ENCODE assay signal across 26 mouse cellular contexts in the genomic region with DNA sequence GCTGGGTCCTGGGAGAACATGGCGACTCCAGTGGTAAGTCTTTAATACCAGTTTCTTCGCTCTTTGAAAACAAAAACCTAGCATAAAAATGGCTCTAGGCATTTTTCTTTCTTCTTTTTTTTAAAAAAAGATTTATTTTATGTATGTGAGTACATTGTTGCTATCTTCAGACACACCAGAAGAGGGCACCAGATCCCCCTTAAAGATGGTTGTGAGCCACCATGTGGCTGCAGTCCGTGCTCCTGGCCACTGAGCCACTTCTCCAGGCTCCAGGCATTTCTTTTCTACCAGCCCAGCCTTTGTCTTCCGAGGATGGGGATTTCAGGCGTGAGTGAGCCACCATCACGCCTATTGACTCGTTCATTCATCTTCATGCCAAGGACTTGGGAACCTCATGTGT. TPM values are rescaled to one million over a fixed set of nuclear protein-coding genes. Genes with fewer than 3 reads are reported as not detected.
DNase-seq lines count a peak whose midpoint lies in the region; ATAC-seq and TF ChIP-seq lines count a peak whose summit lies in the region.
"Had no signal": no experiment of that assay in that cellular context is flagged by ENCODE, and none has a peak within 500 bp of the region (broad histone marks: within the 10 kb centered on the region; RNA-seq: fewer than 3 reads in every experiment).

No protein-coding gene starts in this region.

- peak overlapping the region; percentile 12; the same call in 1 of the 2 replicates for H3K27ac ChIP-seq in gastrocnemius, adult 2 months
- H3K27ac ChIP-seq in kidney, postnatal 0 days, result no peak overlapping the region
- H3K27ac ChIP-seq in kidney, embryonic 16.5 days (ENCODE audit: low read length), result no peak overlapping the region
- no peak overlapping the region for H3K27ac ChIP-seq in midbrain, postnatal 0 days (ENCODE audit: low read depth, low read length)
- no peak overlapping the region for H3K27ac ChIP-seq in midbrain, embryonic 14.5 days (replicated peaks; ENCODE audit: low read depth, low read length)
- H3K27ac ChIP-seq: forebrain, embryonic 10.5 days; kidney, embryonic 15.5 days; limb, embryonic 13.5 days; midbrain, embryonic 15.5 days; stomach, embryonic 15.5 days had no signal

- 82% methylated on average over 7 of the region's 7 CpGs for WGBS in kidney, postnatal 0 days
- 88% methylated on average over 7 of the region's 7 CpGs for WGBS in kidney, embryonic 16.5 days
- 55% methylated on average over 7 of the region's 7 CpGs for WGBS in midbrain, postnatal 0 days
- WGBS in midbrain, embryonic 14.5 days, result 48% methylated on average over 7 of the region's 7 CpGs

- no peak for ATAC-seq in kidney, postnatal 0 days (replicated peaks; ENCODE audit: low FRiP score, low read depth)
- ATAC-seq in kidney, embryonic 16.5 days (ENCODE audit: low FRiP score, low TSS enrichment), result no peak
- ATAC-seq in midbrain, postnatal 0 days (ENCODE audit: low FRiP score), result no peak
- no peak for ATAC-seq in midbrain, embryonic 14.5 days (ENCODE audit: low FRiP score, low TSS enrichment)
- ATAC-seq: inflammation-experienced regulatory T-cells, adult 6 months; midbrain, embryonic 15.5 days had no signal

- no peak overlapping the region for H3K9ac ChIP-seq in kidney, postnatal 0 days (ENCODE audit: low read depth, low read length)
- H3K9ac ChIP-seq in kidney, embryonic 16.5 days (replicated peaks; ENCODE audit: low read length), result no peak overlapping the region
- H3K9ac ChIP-seq in midbrain, postnatal 0 days (replicated peaks; ENCODE audit: low read length, poor library complexity, severe bottlenecking), result no peak overlapping the region
- H3K9ac ChIP-seq in midbrain, embryonic 14.5 days (replicated peaks; ENCODE audit: low read length), result no peak overlapping the region
- H3K9ac ChIP-seq: kidney, embryonic 15.5 days; limb, embryonic 13.5 days; midbrain, embryonic 15.5 days; stomach, embryonic 15.5 days had no signal

- H3K27me3 ChIP-seq in kidney, postnatal 0 days (ENCODE audit: insufficient read depth, low read length), result no peaks in the 10 kb centered on the region
- H3K27me3 ChIP-seq in kidney, embryonic 16.5 days (ENCODE audit: insufficient read depth, low read length), result no peaks in the 10 kb centered on the region
- H3K27me3 ChIP-seq in midbrain, postnatal 0 days (ENCODE audit: insufficient read depth, low read length), result no peaks in the 10 kb centered on the region
- H3K27me3 ChIP-seq in midbrain, embryonic 14.5 days (ENCODE audit: control insufficient read depth, insufficient read depth, low read length), result no peaks in the 10 kb centered on the region
- H3K27me3 ChIP-seq: kidney, embryonic 15.5 days; limb, embryonic 13.5 days; midbrain, embryonic 15.5 days; stomach, embryonic 15.5 days had no signal

- intact Hi-C loops in gastrocnemius, adult 2 months (cut with DNase I), result loop anchor here (5.0 kb wide), 2 partner anchors 34 to 66 kb away; a partner anchor contains a TSS
- intact Hi-C loops in left cerebral cortex, postnatal 14 days (cut with DNase I), result no loop called here

- no peak overlapping the region for H3K4me2 ChIP-seq in kidney, postnatal 0 days (ENCODE audit: low read length)
- no peak overlapping the region for H3K4me2 ChIP-seq in kidney, embryonic 16.5 days (replicated peaks; ENCODE audit: low read depth, low read length)
- no peak overlapping the region for H3K4me2 ChIP-seq in midbrain, postnatal 0 days (ENCODE audit: low read depth, low read length, poor library complexity, severe bottlenecking)
- H3K4me2 ChIP-seq in midbrain, embryonic 14.5 days (ENCODE audit: low read length), result no peak overlapping the region
- H3K4me2 ChIP-seq: kidney, embryonic 15.5 days; limb, embryonic 13.5 days; midbrain, embryonic 15.5 days; stomach, embryonic 15.5 days had no signal

- no peak for DNase-seq in gastrocnemius, adult 2 months
- no peak for DNase-seq in gastrocnemius, adult 8-10 months (ENCODE audit: low spot score in 2 of 2)
- no peak for DNase-seq in kidney, postnatal 0 days (ENCODE audit: low spot score)
- peak; percentile 18 for DNase-seq in midbrain, postnatal 0 days (ENCODE audit: low spot score)
- DNase-seq in midbrain, embryonic 14.5 days, result no peak
- DNase-seq in retina, embryonic 14.5 days (ENCODE audit: low spot score), result peak; percentile 38
- DNase-seq in left cerebral cortex, postnatal 14 days (ENCODE audit: low spot score in 2 of 2), result no peak
- DNase-seq: adrenal gland, adult 2 months; B cell, adult 2 months; cerebellum, adult 11 months; cerebellum, postnatal 36 days; gastrocnemius, postnatal 25 days; heart, postnatal 14 days; lung, adult 18-20 months; thymus, postnatal 14 days had no signal

- H3K4me1 ChIP-seq in kidney, postnatal 0 days (replicated peaks; ENCODE audit: insufficient read depth, low read length), result peaks cover 10% of the 10 kb centered on the region
- H3K4me1 ChIP-seq in kidney, embryonic 16.5 days (ENCODE audit: insufficient read depth, low read length), result peaks cover 12% of the 10 kb centered on the region
- no peaks in the 10 kb centered on the region for H3K4me1 ChIP-seq in midbrain, postnatal 0 days (ENCODE audit: insufficient read depth, low read length)
- 0 out of 2 replicates have a peak, but pooled peaks cover 11% of the 10 kb centered on the region for H3K4me1 ChIP-seq in midbrain, embryonic 14.5 days (ENCODE audit: control insufficient read depth, insufficient read depth, low read length)
- H3K4me1 ChIP-seq: stomach, embryonic 15.5 days had no signal

- H3K36me3 ChIP-seq in kidney, postnatal 0 days (ENCODE audit: insufficient read depth, low read length), result peaks cover 68% of the 10 kb centered on the region
- H3K36me3 ChIP-seq in kidney, embryonic 16.5 days (ENCODE audit: insufficient read depth, low read length), result peaks cover 80% of the 10 kb centered on the region
- H3K36me3 ChIP-seq in midbrain, postnatal 0 days (ENCODE audit: insufficient read depth, low read length), result peaks cover 51% of the 10 kb centered on the region
- peaks cover 46% of the 10 kb centered on the region for H3K36me3 ChIP-seq in midbrain, embryonic 14.5 days (ENCODE audit: control insufficient read depth, insufficient read depth, low read length)

- no peaks in the 10 kb centered on the region for H3K9me3 ChIP-seq in kidney, postnatal 0 days (replicated peaks; ENCODE audit: low read length)
- no peaks in the 10 kb centered on the region for H3K9me3 ChIP-seq in kidney, embryonic 16.5 days (ENCODE audit: low read length)
- H3K9me3 ChIP-seq in midbrain, postnatal 0 days (ENCODE audit: low read length), result no peaks in the 10 kb centered on the region
- no peaks in the 10 kb centered on the region for H3K9me3 ChIP-seq in midbrain, embryonic 14.5 days (ENCODE audit: control insufficient read depth, low read length)
- H3K9me3 ChIP-seq: forebrain, embryonic 10.5 days; kidney, embryonic 15.5 days; limb, embryonic 13.5 days; midbrain, embryonic 15.5 days; stomach, embryonic 15.5 days had no signal

- TF ChIP-seq CTCF in gastrocnemius, adult 2 months (IDR thresholded peaks at IDR 0.05), result peak; percentile 53
- 0 out of 2 replicates have a peak, but pooled peaks have one; percentile 25 for TF ChIP-seq CTCF in kidney, postnatal 0 days (IDR thresholded peaks at IDR 0.05; ENCODE audit: low read depth)
- peak; percentile 26 for TF ChIP-seq CTCF in midbrain, postnatal 0 days (IDR thresholded peaks at IDR 0.05)

- peak overlapping the region; percentile 98 for H3K4me3 ChIP-seq in gastrocnemius, adult 2 months
- H3K4me3 ChIP-seq in kidney, postnatal 0 days (replicated peaks; ENCODE audit: low read depth, low read length), result no peak overlapping the region
- no peak overlapping the region for H3K4me3 ChIP-seq in kidney, embryonic 16.5 days (ENCODE audit: low read length)
- no peak overlapping the region for H3K4me3 ChIP-seq in midbrain, postnatal 0 days (ENCODE audit: low read depth, low read length)
- H3K4me3 ChIP-seq in midbrain, embryonic 14.5 days (replicated peaks; ENCODE audit: low read depth, low read length), result no peak overlapping the region
- H3K4me3 ChIP-seq: forebrain, embryonic 10.5 days; kidney, embryonic 15.5 days; limb, embryonic 13.5 days; midbrain, embryonic 15.5 days; stomach, embryonic 15.5 days had no signal

RNA-seq across cellular contexts. Expression of a gene that starts 9.8 kb away (rescaled TPM):
- total RNA-seq in gastrocnemius, adult 2 months (2021), result 1,000 to 10,000 TPM; 2,441 to 2,897 TPM
- 1,000 to 10,000 TPM; 2,911 to 3,222 (median 3,007) TPM for total RNA-seq in gastrocnemius, adult 8-10 months (2022)
- 890 and 943 TPM in 2 replicates for polyA plus RNA-seq in kidney, postnatal 0 days (2015; fragmentation: Nextera tagmentation; extraction: Ambion mirVana)
- 1,802 and 1,946 TPM in 2 replicates for polyA plus RNA-seq in kidney, embryonic 16.5 days (2015; fragmentation: Nextera tagmentation; extraction: Ambion mirVana)
- 341 and 345 TPM in 2 replicates for total RNA-seq in midbrain, postnatal 0 days (2014; rRNA removed)
- polyA plus RNA-seq in midbrain, postnatal 0 days (2015; fragmentation: Nextera tagmentation; extraction: Ambion mirVana), result 604 and 701 TPM in 2 replicates
- polyA plus RNA-seq in midbrain, embryonic 14.5 days (2014; fragmentation: Nextera tagmentation; extraction: Ambion mirVana), result 423 and 442 TPM in 2 replicates
- 100 to 1,000 TPM; 497 to 507 TPM for total RNA-seq in left cerebral cortex, postnatal 14 days (2021)

RNA-seq across cellular contexts. Expression of a gene that starts 10.0 kb away (rescaled TPM):
- total RNA-seq in gastrocnemius, adult 2 months (2021), result not detected
- total RNA-seq in gastrocnemius, adult 8-10 months (2022), result not detected
- not detected in 2 replicates for polyA plus RNA-seq in kidney, postnatal 0 days (2015; fragmentation: Nextera tagmentation; extraction: Ambion mirVana)
- polyA plus RNA-seq in kidney, embryonic 16.5 days (2015; fragmentation: Nextera tagmentation; extraction: Ambion mirVana), result 0.17 TPM in 1 of 2 replicates, not detected in the other
- not detected in 2 replicates for total RNA-seq in midbrain, postnatal 0 days (2014; rRNA removed)
- 0.22 and 0.32 TPM in 2 replicates for polyA plus RNA-seq in midbrain, postnatal 0 days (2015; fragmentation: Nextera tagmentation; extraction: Ambion mirVana)
- polyA plus RNA-seq in midbrain, embryonic 14.5 days (2014; fragmentation: Nextera tagmentation; extraction: Ambion mirVana), result 0.20 and 0.50 TPM in 2 replicates
- total RNA-seq in left cerebral cortex, postnatal 14 days (2021), result not detected
- total RNA-seq: adrenal gland, adult 2 months; gastrocnemius, postnatal 25 days; heart, postnatal 14 days; layer of hippocampus, adult 8-10 months; left cerebral cortex, adult 8-10 months had no signal
- polyA plus RNA-seq: adrenal gland, adult 2 months; frontal cortex, adult 2 months; inflammation-experienced regulatory T-cells, adult 6 months; limb, embryonic 13.5 days; spleen, adult 2 months had no signal

RNA-seq across cellular contexts. Expression of a gene that starts 55.1 kb away (rescaled TPM):
- 10 to 100 TPM; 17.7 to 18.6 TPM for total RNA-seq in gastrocnemius, adult 2 months (2021)
- total RNA-seq in gastrocnemius, adult 8-10 months (2022), result 10 to 100 TPM; 14.7 to 18.4 (median 16.6) TPM
- polyA plus RNA-seq in kidney, postnatal 0 days (2015; fragmentation: Nextera tagmentation; extraction: Ambion mirVana), result 39.1 and 43.6 TPM in 2 replicates
- polyA plus RNA-seq in kidney, embryonic 16.5 days (2015; fragmentation: Nextera tagmentation; extraction: Ambion mirVana), result 45.7 and 50.5 TPM in 2 replicates
- total RNA-seq in midbrain, postnatal 0 days (2014; rRNA removed), result 32.9 and 50.2 TPM in 2 replicates
- 36.4 and 38.2 TPM in 2 replicates for polyA plus RNA-seq in midbrain, postnatal 0 days (2015; fragmentation: Nextera tagmentation; extraction: Ambion mirVana)
- polyA plus RNA-seq in midbrain, embryonic 14.5 days (2014; fragmentation: Nextera tagmentation; extraction: Ambion mirVana), result 38.1 and 47.2 TPM in 2 replicates
- total RNA-seq in left cerebral cortex, postnatal 14 days (2021), result 10 to 100 TPM; 37.0 to 39.3 TPM

RNA-seq across cellular contexts. Expression of a gene that starts 55.2 kb away (rescaled TPM):
- 10 to 100 TPM in 1 of 2 experiments, 1 to 10 TPM in 1; 9.7 to 11.3 TPM for total RNA-seq in gastrocnemius, adult 2 months (2021)
- total RNA-seq in gastrocnemius, adult 8-10 months (2022), result 10 to 100 TPM; 12.2 to 17.4 (median 14.0) TPM
- 18.0 and 19.0 TPM in 2 replicates for polyA plus RNA-seq in kidney, postnatal 0 days (2015; fragmentation: Nextera tagmentation; extraction: Ambion mirVana)
- polyA plus RNA-seq in kidney, embryonic 16.5 days (2015; fragmentation: Nextera tagmentation; extraction: Ambion mirVana), result 30.9 and 34.4 TPM in 2 replicates
- total RNA-seq in midbrain, postnatal 0 days (2014; rRNA removed), result 16.7 and 24.6 TPM in 2 replicates
- polyA plus RNA-seq in midbrain, postnatal 0 days (2015; fragmentation: Nextera tagmentation; extraction: Ambion mirVana), result 8.1 and 9.0 TPM in 2 replicates
- 11.3 and 13.8 TPM in 2 replicates for polyA plus RNA-seq in midbrain, embryonic 14.5 days (2014; fragmentation: Nextera tagmentation; extraction: Ambion mirVana)
- 10 to 100 TPM; 11.4 to 13.7 TPM for total RNA-seq in left cerebral cortex, postnatal 14 days (2021)

Comparison
In these comparisons a context has a peak if more than half of its experiments do, and no peak if none do; other contexts are left out.
1. DNase-seq: peak in midbrain, postnatal 0 days (single experiment) and retina, embryonic 14.5 days (single experiment); none in gastrocnemius, adult 2 months (single experiment), gastrocnemius, adult 8-10 months (0 of 2), kidney, postnatal 0 days (single experiment), midbrain, embryonic 14.5 days (single experiment) and left cerebral cortex, postnatal 14 days (0 of 2).
2. Peak in every context shown above with its lines, with median percentiles within 50 percentile points of each other: CTCF ChIP-seq.